ENCODE assay signal across 25 mouse cellular contexts in genomic region chr2:148687971-148688370, GRCm38 (mm10). TPM values are rescaled to one million over a fixed set of nuclear protein-coding genes. Genes with fewer than 3 reads are reported as not detected.
DNase-seq lines count a peak whose midpoint lies in the region; ATAC-seq and TF ChIP-seq lines count a peak whose summit lies in the region.
"Had no signal": no experiment of that assay in that cellular context is flagged by ENCODE, and none has a peak within 500 bp of the region (broad histone marks: within the 10 kb centered on the region; RNA-seq: fewer than 3 reads in every experiment).

No protein-coding gene starts in this region.

- no peak overlapping the region for H3K27ac ChIP-seq in heart, adult 2 months
- H3K27ac ChIP-seq in kidney, adult 2 months (ENCODE audit: insufficient read depth, low read depth, low read length), result peak overlapping the region; percentile 60
- no peak overlapping the region for H3K27ac ChIP-seq in kidney, embryonic 16.5 days (ENCODE audit: low read length)
- H3K27ac ChIP-seq in liver, postnatal 0 days (ENCODE audit: low read depth), result peak overlapping the region; percentile 84
- no peak overlapping the region for H3K27ac ChIP-seq in liver, embryonic 11.5 days (ENCODE audit: low read depth, low read length)
- peak overlapping the region; percentile 73 for H3K27ac ChIP-seq in small intestine, adult 2 months (ENCODE audit: insufficient read depth, low read depth, low read length)
- no peak overlapping the region for H3K27ac ChIP-seq in midbrain, postnatal 0 days (ENCODE audit: low read depth, low read length)
- H3K27ac ChIP-seq: embryonic facial prominence, embryonic 15.5 days; forebrain, embryonic 10.5 days; gastrocnemius, adult 2 months; heart, embryonic 10.5 days had no signal

- TF ChIP-seq POLR2A in heart, adult 2 months (IDR thresholded peaks at IDR 0.05; ENCODE audit: insufficient read depth, low read depth, low read length), result no peak
- TF ChIP-seq POLR2A in kidney, adult 2 months (IDR thresholded peaks at IDR 0.05; ENCODE audit: low read depth, low read length), result no peak
- TF ChIP-seq POLR2A in small intestine, adult 2 months (IDR thresholded peaks at IDR 0.05; ENCODE audit: low read depth, low read length), result no peak

- TF ChIP-seq CTCF in heart, adult 2 months (IDR thresholded peaks at IDR 0.05), result no peak
- no peak for TF ChIP-seq CTCF in kidney, adult 2 months (conservative IDR thresholded peaks at IDR 0.05; ENCODE audit: insufficient read depth, insufficient read length, low read depth, low read length)
- TF ChIP-seq CTCF in liver, postnatal 0 days (IDR thresholded peaks at IDR 0.05; ENCODE audit: low read depth), result no peak
- TF ChIP-seq CTCF in small intestine, adult 2 months (IDR thresholded peaks at IDR 0.05; ENCODE audit: extremely low read depth, insufficient read length, insufficient replicate concordance, low read depth, low read length), result no peak
- no peak for TF ChIP-seq CTCF in midbrain, postnatal 0 days (IDR thresholded peaks at IDR 0.05)

- 83% methylated on average over 5 of the region's 5 CpGs for whole genome bisulfite sequencing in heart, adult 2 months
- 46% methylated on average over 5 of the region's 5 CpGs for WGBS in kidney, adult 2 months
- 77% methylated on average over 5 of the region's 5 CpGs for WGBS in kidney, embryonic 16.5 days
- WGBS in liver, postnatal 0 days (ENCODE audit: insufficient replicate concordance), result 75% methylated on average over 5 of the region's 5 CpGs
- WGBS in liver, embryonic 11.5 days, result 89% methylated on average over 5 of the region's 5 CpGs
- WGBS in small intestine, adult 2 months, result 69% methylated on average over 5 of the region's 5 CpGs
- 92% methylated on average over 5 of the region's 5 CpGs for WGBS in midbrain, postnatal 0 days

- H3K79me2 ChIP-seq in heart, adult 2 months (replicated peaks; ENCODE audit: control insufficient read depth, insufficient read depth, low read length), result peaks cover 4% of the 10 kb centered on the region; the same call in 1 of the 2 replicates

- no peaks in the 10 kb centered on the region for H3K4me1 ChIP-seq in heart, adult 2 months (ENCODE audit: control insufficient read depth, insufficient read depth, low read length)
- peaks cover 14% of the 10 kb centered on the region; the same call in 1 of the 2 replicates for H3K4me1 ChIP-seq in kidney, adult 2 months (ENCODE audit: control insufficient read depth, insufficient read depth, low read length)
- no peaks in the 10 kb centered on the region for H3K4me1 ChIP-seq in kidney, embryonic 16.5 days (ENCODE audit: insufficient read depth, low read length)
- peaks cover 36% of the 10 kb centered on the region for H3K4me1 ChIP-seq in liver, postnatal 0 days (ENCODE audit: insufficient read depth)
- no peaks in the 10 kb centered on the region for H3K4me1 ChIP-seq in liver, embryonic 11.5 days (replicated peaks; ENCODE audit: control insufficient read depth, insufficient read depth, low read length)
- peaks cover 2% of the 10 kb centered on the region; the same call in 1 of the 2 replicates for H3K4me1 ChIP-seq in small intestine, adult 2 months (ENCODE audit: control insufficient read depth, insufficient read depth, insufficient read length, low read length)
- 0 out of 2 replicates have a peak, but pooled peaks cover 2% of the 10 kb centered on the region for H3K4me1 ChIP-seq in midbrain, postnatal 0 days (ENCODE audit: insufficient read depth, low read length)
- H3K4me1 ChIP-seq: embryonic facial prominence, embryonic 15.5 days; forebrain, embryonic 10.5 days; heart, embryonic 10.5 days had no signal

- TF ChIP-seq EP300 in heart, adult 2 months (IDR thresholded peaks at IDR 0.05; ENCODE audit: insufficient read depth, low read depth, low read length), result no peak
- TF ChIP-seq EP300 in liver, postnatal 0 days (IDR thresholded peaks at IDR 0.05; ENCODE audit: low read depth), result no peak; the same call in none of the 2 replicates

- peaks cover 44% of the 10 kb centered on the region for H3K36me3 ChIP-seq in heart, adult 2 months (ENCODE audit: control insufficient read depth, insufficient read depth, low read length)
- H3K36me3 ChIP-seq in kidney, adult 2 months (ENCODE audit: control insufficient read depth, insufficient read depth, low read length), result peaks cover 5% of the 10 kb centered on the region
- H3K36me3 ChIP-seq in kidney, embryonic 16.5 days (ENCODE audit: insufficient read depth, low read length), result peaks cover 65% of the 10 kb centered on the region
- peaks cover 48% of the 10 kb centered on the region for H3K36me3 ChIP-seq in liver, postnatal 0 days (replicated peaks; ENCODE audit: insufficient read depth, low read length)
- peaks cover 28% of the 10 kb centered on the region for H3K36me3 ChIP-seq in liver, embryonic 11.5 days (ENCODE audit: control insufficient read depth, insufficient read depth, low read length)
- H3K36me3 ChIP-seq in small intestine, adult 2 months (ENCODE audit: control insufficient read depth, insufficient read depth, low read length), result peaks cover 50% of the 10 kb centered on the region
- H3K36me3 ChIP-seq in midbrain, postnatal 0 days (ENCODE audit: insufficient read depth, low read length), result peaks cover 54% of the 10 kb centered on the region

- H3K4me3 ChIP-seq in heart, adult 2 months, result no peak overlapping the region
- no peak overlapping the region for H3K4me3 ChIP-seq in kidney, adult 2 months (ENCODE audit: insufficient read depth, low read depth, low read length)
- H3K4me3 ChIP-seq in kidney, embryonic 16.5 days (ENCODE audit: low read length), result no peak overlapping the region
- H3K4me3 ChIP-seq in liver, postnatal 0 days (ENCODE audit: low read depth, low read length), result no peak overlapping the region
- H3K4me3 ChIP-seq in liver, embryonic 11.5 days (ENCODE audit: low read depth, low read length), result no peak overlapping the region
- no peak overlapping the region for H3K4me3 ChIP-seq in small intestine, adult 2 months (ENCODE audit: low read depth, low read length)
- no peak overlapping the region for H3K4me3 ChIP-seq in midbrain, postnatal 0 days (ENCODE audit: low read depth, low read length)
- H3K4me3 ChIP-seq: embryonic facial prominence, embryonic 15.5 days; erythroblast, embryonic 14.5 days; forebrain, embryonic 10.5 days; gastrocnemius, adult 2 months; heart, embryonic 10.5 days had no signal

- ATAC-seq in kidney, embryonic 16.5 days (ENCODE audit: low FRiP score, low TSS enrichment), result no peak
- ATAC-seq in liver, postnatal 0 days, result peak; percentile 32; the same call in 1 of the 2 replicates
- ATAC-seq in liver, embryonic 11.5 days (replicated peaks; ENCODE audit: low FRiP score), result no peak
- no peak for ATAC-seq in midbrain, postnatal 0 days (ENCODE audit: low FRiP score)
- ATAC-seq: CD4-positive, CD25-positive, alpha-beta regulatory T cell, adult 4 months; forebrain, embryonic 14.5 days had no signal

- no peak overlapping the region for H3K4me2 ChIP-seq in kidney, embryonic 16.5 days (replicated peaks; ENCODE audit: low read depth, low read length)
- peak overlapping the region; percentile 27; the same call in 1 of the 2 replicates for H3K4me2 ChIP-seq in liver, postnatal 0 days (ENCODE audit: low read depth, low read length)
- H3K4me2 ChIP-seq in liver, embryonic 11.5 days, result no peak overlapping the region
- H3K4me2 ChIP-seq in midbrain, postnatal 0 days (ENCODE audit: low read depth, low read length, poor library complexity, severe bottlenecking), result no peak overlapping the region
- H3K4me2 ChIP-seq: embryonic facial prominence, embryonic 15.5 days had no signal

- intact Hi-C loops in heart, adult 2 months (cut with DNase I), result no loop called here

- H3K9ac ChIP-seq in heart, adult 2 months (ENCODE audit: low read depth, low read length), result no peak overlapping the region
- H3K9ac ChIP-seq in kidney, embryonic 16.5 days (replicated peaks; ENCODE audit: low read length), result no peak overlapping the region
- no peak overlapping the region for H3K9ac ChIP-seq in liver, postnatal 0 days (replicated peaks)
- H3K9ac ChIP-seq in liver, embryonic 11.5 days (ENCODE audit: low read depth, low read length), result no peak overlapping the region
- H3K9ac ChIP-seq in midbrain, postnatal 0 days (replicated peaks; ENCODE audit: low read length, poor library complexity, severe bottlenecking), result no peak overlapping the region
- H3K9ac ChIP-seq: embryonic facial prominence, embryonic 15.5 days had no signal

- no peaks in the 10 kb centered on the region for H3K9me3 ChIP-seq in kidney, embryonic 16.5 days (ENCODE audit: low read length)
- no peaks in the 10 kb centered on the region for H3K9me3 ChIP-seq in liver, postnatal 0 days (ENCODE audit: low read length)
- no peaks in the 10 kb centered on the region for H3K9me3 ChIP-seq in liver, embryonic 11.5 days (ENCODE audit: control insufficient read depth, low read length)
- no peaks in the 10 kb centered on the region for H3K9me3 ChIP-seq in midbrain, postnatal 0 days (ENCODE audit: low read length)
- H3K9me3 ChIP-seq: embryonic facial prominence, embryonic 15.5 days; forebrain, embryonic 10.5 days; G1E; heart, embryonic 10.5 days had no signal

- DNase-seq in heart, adult 11 months, result peak; percentile 61
- DNase-seq in heart, adult 2 months, result no peak
- peak; percentile 86 for DNase-seq in kidney, adult 2 months
- DNase-seq in liver, postnatal 0 days, result no peak
- no peak for DNase-seq in liver, embryonic 11.5 days (ENCODE audit: low spot score)
- DNase-seq in midbrain, postnatal 0 days (ENCODE audit: low spot score), result no peak
- DNase-seq: adrenal gland, postnatal 10 days; B cell, adult 2 months; cerebellum, adult 11 months; cerebellum, adult 8-10 months; cerebellum, postnatal 14 days; embryo, embryonic 11 days; gastrocnemius, adult 2 months; gastrocnemius, postnatal 25 days; heart, postnatal 10 days; heart, postnatal 4 days had no signal

- no peaks in the 10 kb centered on the region for H3K27me3 ChIP-seq in heart, adult 2 months (ENCODE audit: control insufficient read depth, insufficient read depth, low read length)
- no peaks in the 10 kb centered on the region for H3K27me3 ChIP-seq in kidney, adult 2 months (replicated peaks; ENCODE audit: control insufficient read depth, insufficient read depth, low read length)
- no peaks in the 10 kb centered on the region for H3K27me3 ChIP-seq in kidney, embryonic 16.5 days (ENCODE audit: insufficient read depth, low read length)
- no peaks in the 10 kb centered on the region for H3K27me3 ChIP-seq in liver, postnatal 0 days (ENCODE audit: insufficient read depth, low read length)
- no peaks in the 10 kb centered on the region for H3K27me3 ChIP-seq in liver, embryonic 11.5 days (replicated peaks; ENCODE audit: control insufficient read depth, insufficient read depth, low read length)
- no peaks in the 10 kb centered on the region for H3K27me3 ChIP-seq in small intestine, adult 2 months (ENCODE audit: control insufficient read depth, insufficient read depth, low read length)
- H3K27me3 ChIP-seq in midbrain, postnatal 0 days (ENCODE audit: insufficient read depth, low read length), result no peaks in the 10 kb centered on the region
- H3K27me3 ChIP-seq: embryonic facial prominence, embryonic 15.5 days had no signal

RNA-seq across cellular contexts. Expression of gene Gzf1, which starts 7.1 kb away (rescaled TPM):
- 10 to 100 TPM; 22.0 to 24.0 TPM for total RNA-seq in heart, adult 2 months (2021)
- polyA plus RNA-seq in heart, adult 2 months (2012; rRNA removed), result 8.0 and 12.5 TPM in 2 replicates
- polyA plus RNA-seq in kidney, adult 2 months (2012; rRNA removed), result 10.1 and 12.0 TPM in 2 replicates
- 25.2 and 25.7 TPM in 2 replicates for polyA plus RNA-seq in kidney, embryonic 16.5 days (2015; fragmentation: Nextera tagmentation; extraction: Ambion mirVana)
- polyA plus RNA-seq in liver, postnatal 0 days (2015; fragmentation: Nextera tagmentation; extraction: Ambion mirVana), result 14.3 and 15.4 TPM in 2 replicates
- polyA plus RNA-seq in liver, embryonic 11.5 days (2014; fragmentation: Nextera tagmentation; extraction: Ambion mirVana), result 16.7 and 18.4 TPM in 2 replicates
- 4.5 and 5.5 TPM in 2 replicates for polyA plus RNA-seq in small intestine, adult 2 months (2012; rRNA removed)
- total RNA-seq in midbrain, postnatal 0 days (2014; rRNA removed), result 16.7 and 22.7 TPM in 2 replicates
- 14.1 and 14.4 TPM in 2 replicates for polyA plus RNA-seq in midbrain, postnatal 0 days (2015; fragmentation: Nextera tagmentation; extraction: Ambion mirVana)

RNA-seq across cellular contexts. Expression of gene Nxt1, which starts 15.6 kb away (rescaled TPM):
- 1 to 10 TPM; 6.4 to 8.7 TPM for total RNA-seq in heart, adult 2 months (2021)
- polyA plus RNA-seq in heart, adult 2 months (2012; rRNA removed), result 9.0 and 13.1 TPM in 2 replicates
- 17.7 and 18.8 TPM in 2 replicates for polyA plus RNA-seq in kidney, adult 2 months (2012; rRNA removed)
- polyA plus RNA-seq in kidney, embryonic 16.5 days (2015; fragmentation: Nextera tagmentation; extraction: Ambion mirVana), result 90.4 and 98.0 TPM in 2 replicates
- polyA plus RNA-seq in liver, postnatal 0 days (2015; fragmentation: Nextera tagmentation; extraction: Ambion mirVana), result 37.4 and 39.8 TPM in 2 replicates
- 104 and 108 TPM in 2 replicates for polyA plus RNA-seq in liver, embryonic 11.5 days (2014; fragmentation: Nextera tagmentation; extraction: Ambion mirVana)
- 9.4 and 14.1 TPM in 2 replicates for polyA plus RNA-seq in small intestine, adult 2 months (2012; rRNA removed)
- total RNA-seq in midbrain, postnatal 0 days (2014; rRNA removed), result 23.8 and 24.9 TPM in 2 replicates
- 22.7 and 26.0 TPM in 2 replicates for polyA plus RNA-seq in midbrain, postnatal 0 days (2015; fragmentation: Nextera tagmentation; extraction: Ambion mirVana)

RNA-seq across cellular contexts. Expression of gene Napb, which starts 44.3 kb away (rescaled TPM):
- total RNA-seq in heart, adult 2 months (2021), result 1 to 10 TPM; 1.1 to 1.3 TPM
- 0.88 and 1.8 TPM in 2 replicates for polyA plus RNA-seq in heart, adult 2 months (2012; rRNA removed)
- 0.99 and 1.5 TPM in 2 replicates for polyA plus RNA-seq in kidney, adult 2 months (2012; rRNA removed)
- 2.5 and 3.3 TPM in 2 replicates for polyA plus RNA-seq in kidney, embryonic 16.5 days (2015; fragmentation: Nextera tagmentation; extraction: Ambion mirVana)
- polyA plus RNA-seq in liver, postnatal 0 days (2015; fragmentation: Nextera tagmentation; extraction: Ambion mirVana), result 0.39 and 0.41 TPM in 2 replicates
- 1.4 and 1.5 TPM in 2 replicates for polyA plus RNA-seq in liver, embryonic 11.5 days (2014; fragmentation: Nextera tagmentation; extraction: Ambion mirVana)
- polyA plus RNA-seq in small intestine, adult 2 months (2012; rRNA removed), result 0.10 and 0.16 TPM in 2 replicates
- total RNA-seq in midbrain, postnatal 0 days (2014; rRNA removed), result 147 and 186 TPM in 2 replicates
- polyA plus RNA-seq in midbrain, postnatal 0 days (2015; fragmentation: Nextera tagmentation; extraction: Ambion mirVana), result 117 and 127 TPM in 2 replicates
- polyA plus RNA-seq: erythroblast, embryonic 14.5 days; G1E had no signal

Comparison
In these comparisons a context has a peak if more than half of its experiments do, and no peak if none do; other contexts are left out.
1. DNase-seq: peak in heart, adult 11 months (single experiment) and kidney, adult 2 months (single experiment); none in heart, adult 2 months (0 of 2), liver, postnatal 0 days (single experiment), liver, embryonic 11.5 days (single experiment) and midbrain, postnatal 0 days (single experiment).
2. H3K27ac ChIP-seq: peak in kidney, adult 2 months (single experiment), liver, postnatal 0 days (single experiment) and small intestine, adult 2 months (single experiment); none in heart, adult 2 months (single experiment), kidney, embryonic 16.5 days (single experiment), liver, embryonic 11.5 days (single experiment) and midbrain, postnatal 0 days (single experiment).
3. RNA of gene Napb, which starts 44.3 kb away (polyA plus RNA-seq): 117 to 127 TPM in midbrain, postnatal 0 days; 2.5 to 3.3 TPM in kidney, embryonic 16.5 days, 0.99 to 1.5 TPM in kidney, adult 2 months, 1.4 to 1.5 TPM in liver, embryonic 11.5 days, 0.88 to 1.8 TPM in heart, adult 2 months, 0.39 to 0.41 TPM in liver, postnatal 0 days and 0.10 to 0.16 TPM in small intestine, adult 2 months; every median in the first group is over 10 times any median in the second.